Mouse (Mus musculus) thymus, postnatal 4 days (tissue): Measurements from ENCODE around the gene Rad51d.

ENCODE experiments used
- DNase-seq: peaks from one replicate; pipeline ENCODE4 v3.0.0; 2021

Rad51d gene

GRCm38 (mm10) chr11:82889524-82890341, 681 bp downstream of the Rad51d start:
- DNase-seq: peak; percentile 64

GRCm38 (mm10) chr11:82888491-82888946, 1.9 kb downstream of the Rad51d start:
- DNase-seq: no peak

GRCm38 (mm10) chr11:82886559-82886958, 3.9 kb downstream of the Rad51d start:
- DNase-seq: no peak

- no peak for DNase-seq
Measured at GRCm38 (mm10) chr11:82883180-82883579, 7.2 kb downstream of the Rad51d start.

GRCm38 (mm10) chr11:82877726-82878344, 12.6 kb downstream of the Rad51d start:
- no peak for DNase-seq

GRCm38 (mm10) chr11:82875631-82876030, 14.8 kb downstream of the Rad51d start:
- DNase-seq: no peak

GRCm38 (mm10) chr11:82874924-82875323, 15.5 kb downstream of the Rad51d start:
- DNase-seq: no peak

- DNase-seq: peak; percentile 100
Measured at GRCm38 (mm10) chr11:82871031-82871446, 19.4 kb downstream of the Rad51d start, which contains the start of gene Rffl. Rffl (minus strand) TSS chr11:82871210.

- no peak for DNase-seq
Measured at GRCm38 (mm10) chr11:82870173-82871030, 20.0 kb downstream of the Rad51d start.

GRCm38 (mm10) chr11:82869506-82870172, 20.8 kb downstream of the Rad51d start:
- no peak for DNase-seq

- no peak for DNase-seq
Measured at GRCm38 (mm10) chr11:82867956-82868355, 22.5 kb downstream of the Rad51d start.

- DNase-seq: no peak
Measured at GRCm38 (mm10) chr11:82866850-82867564, 23.4 kb downstream of the Rad51d start.

- DNase-seq: no peak
Measured at GRCm38 (mm10) chr11:82865957-82866356, 24.5 kb downstream of the Rad51d start.

- DNase-seq: no peak
Measured at GRCm38 (mm10) chr11:82863488-82863931, 26.9 kb downstream of the Rad51d start.

GRCm38 (mm10) chr11:82863059-82863458, 27.4 kb downstream of the Rad51d start:
- no peak for DNase-seq

GRCm38 (mm10) chr11:82862638-82863037, 27.8 kb downstream of the Rad51d start:
- DNase-seq: no peak

- no peak for DNase-seq
Measured at GRCm38 (mm10) chr11:82861558-82861957, 28.9 kb downstream of the Rad51d start.

GRCm38 (mm10) chr11:82860759-82861158, 29.7 kb downstream of the Rad51d start:
- peak; percentile 28 for DNase-seq

- DNase-seq: no peak
Measured at GRCm38 (mm10) chr11:82857307-82857848, 33.0 kb downstream of the Rad51d start.

- no peak for DNase-seq
Measured at GRCm38 (mm10) chr11:82856032-82856431, 34.4 kb downstream of the Rad51d start.

- DNase-seq: no peak
Measured at GRCm38 (mm10) chr11:82855327-82855973, 35.0 kb downstream of the Rad51d start.
